Mouse (Mus musculus): Measurements from ENCODE around the gene Aqp11. TPM values are rescaled to one million over a fixed set of nuclear protein-coding genes. Genes with fewer than 3 reads are reported as not detected.

Gene Aqp11
- polyA plus RNA-seq, 1 experiment = 0.56 TPM

DNA sequence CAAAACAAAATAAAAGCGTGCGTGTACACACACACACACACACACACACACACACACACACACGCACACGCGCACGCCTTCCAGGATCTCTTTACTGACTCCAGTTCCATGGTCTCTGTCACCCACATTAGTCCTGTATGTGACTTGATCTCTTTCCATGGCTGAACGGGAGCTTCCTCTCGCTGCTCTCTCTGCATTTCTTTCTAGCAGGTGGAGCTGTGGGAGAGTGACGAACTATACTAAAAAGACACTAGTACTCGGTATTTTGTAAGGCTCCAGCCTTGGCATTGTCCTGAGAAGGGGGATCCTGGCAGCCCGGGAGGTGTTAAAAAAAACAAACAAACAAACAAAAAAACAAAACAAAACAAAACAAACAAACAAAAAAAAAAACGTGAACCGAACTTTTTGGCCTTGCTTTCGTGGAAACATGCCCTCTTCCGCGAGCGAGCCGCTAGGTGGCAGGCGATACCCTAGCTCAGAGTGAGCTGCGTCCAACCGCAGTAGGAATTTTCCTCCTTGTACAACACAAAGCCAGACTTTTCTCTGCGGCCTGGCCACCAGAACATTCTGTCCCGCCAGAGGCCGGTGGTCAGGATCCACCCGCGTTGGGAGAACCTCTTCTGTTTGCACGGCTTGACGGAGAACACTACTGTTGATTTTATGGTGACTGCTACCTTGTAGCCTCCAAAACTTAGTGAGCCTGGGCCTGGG is 9.9 kb upstream of the Aqp11 start:
- H3K27me3 ChIP-seq (ENCODE audit: control insufficient read depth, insufficient read depth, insufficient read length) = no peaks in the 10 kb centered on the region
- H3K4me3 ChIP-seq = no peak overlapping the region
- TF ChIP-seq MYOG (IDR thresholded peaks at IDR 0.05; ENCODE audit: control insufficient read depth in 1 of 3, insufficient read depth in 1 of 3, insufficient read length in 2 of 3, low read depth in 2 of 3) (no peak), MYOD1 (IDR thresholded peaks at IDR 0.05; ENCODE audit: control insufficient read depth in 1 of 3, insufficient read length in 2 of 3, low read depth in 2 of 3) (no peak), REST (IDR thresholded peaks at IDR 0.05; ENCODE audit: insufficient read depth, insufficient read length) (no peak), E2F4 (IDR thresholded peaks at IDR 0.05; ENCODE audit: insufficient read depth) (no peak), TCF3 (IDR thresholded peaks at IDR 0.05; ENCODE audit: insufficient read length, low read depth) (no peak), POLR2A (IDR thresholded peaks at IDR 0.05; ENCODE audit: insufficient read length, low read depth) (no peak), TCF12 (IDR thresholded peaks at IDR 0.05; ENCODE audit: insufficient read depth, poor library complexity, severe bottlenecking) (no peak), SRF (IDR thresholded peaks at IDR 0.05; ENCODE audit: control insufficient read depth, insufficient read length, low read depth) (no peak), MAX (IDR thresholded peaks at IDR 0.05; ENCODE audit: low read depth) (no peak), USF1 (IDR thresholded peaks at IDR 0.05; ENCODE audit: low read depth) (no peak), CEBPB (IDR thresholded peaks at IDR 0.05; ENCODE audit: insufficient read depth, poor library complexity, severe bottlenecking) (no peak), POLR2AphosphoS2 (IDR thresholded peaks at IDR 0.05; ENCODE audit: insufficient read length, low read depth) (no peak)
- no peak overlapping the region for H3ac ChIP-seq (ENCODE audit: control insufficient read depth, insufficient read length)
- H3K4me2 ChIP-seq (ENCODE audit: low read depth) = peak overlapping the region; percentile 64
- no peaks in the 10 kb centered on the region for H3K36me3 ChIP-seq (ENCODE audit: control insufficient read depth, insufficient read depth)
- H3K79me2 ChIP-seq (ENCODE audit: control insufficient read depth, insufficient read depth) = no peaks in the 10 kb centered on the region

DNA sequence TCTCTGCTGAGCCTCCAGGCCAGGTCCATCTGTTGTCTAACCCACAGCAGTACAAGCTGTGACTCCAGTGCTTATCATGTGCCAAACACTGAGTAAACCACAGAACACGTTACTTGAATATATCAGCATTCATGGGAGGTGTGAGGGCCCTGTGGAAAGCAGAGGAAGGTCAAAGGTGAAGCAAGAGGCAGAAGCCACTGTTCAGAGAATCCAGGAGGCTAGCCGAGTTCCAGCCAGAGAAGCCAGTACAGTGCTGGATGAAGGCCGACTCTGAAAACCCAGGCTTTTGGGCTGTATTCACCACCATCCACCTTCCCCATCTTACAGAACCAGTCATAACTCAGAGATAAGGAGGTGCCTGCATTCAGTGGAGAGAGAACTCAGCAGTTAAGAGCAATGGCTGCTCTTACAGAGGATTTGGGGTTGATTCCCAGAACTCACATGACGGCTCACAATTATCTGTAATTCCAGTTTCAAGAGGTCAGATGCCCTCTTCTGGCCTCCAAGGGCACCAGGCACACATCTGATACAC is 9.2 kb upstream of the Aqp11 start:
- no peak for TF ChIP-seq TCF3 (IDR thresholded peaks at IDR 0.05; ENCODE audit: insufficient read length, low read depth)
- TF ChIP-seq TCF12 (IDR thresholded peaks at IDR 0.05; ENCODE audit: insufficient read depth, poor library complexity, severe bottlenecking) = no peak
- no peak for TF ChIP-seq E2F4 (IDR thresholded peaks at IDR 0.05; ENCODE audit: insufficient read depth)
- no peak for TF ChIP-seq POLR2A (IDR thresholded peaks at IDR 0.05; ENCODE audit: insufficient read length, low read depth)
- no peak for TF ChIP-seq POLR2AphosphoS2 (IDR thresholded peaks at IDR 0.05; ENCODE audit: insufficient read length, low read depth)
- no peak for TF ChIP-seq USF1 (IDR thresholded peaks at IDR 0.05; ENCODE audit: low read depth)
- TF ChIP-seq MYOG (IDR thresholded peaks at IDR 0.05; ENCODE audit: control insufficient read depth in 1 of 3, insufficient read depth in 1 of 3, insufficient read length in 2 of 3, low read depth in 2 of 3) = no peak
- no peak for TF ChIP-seq MAX (IDR thresholded peaks at IDR 0.05; ENCODE audit: low read depth)

DNA sequence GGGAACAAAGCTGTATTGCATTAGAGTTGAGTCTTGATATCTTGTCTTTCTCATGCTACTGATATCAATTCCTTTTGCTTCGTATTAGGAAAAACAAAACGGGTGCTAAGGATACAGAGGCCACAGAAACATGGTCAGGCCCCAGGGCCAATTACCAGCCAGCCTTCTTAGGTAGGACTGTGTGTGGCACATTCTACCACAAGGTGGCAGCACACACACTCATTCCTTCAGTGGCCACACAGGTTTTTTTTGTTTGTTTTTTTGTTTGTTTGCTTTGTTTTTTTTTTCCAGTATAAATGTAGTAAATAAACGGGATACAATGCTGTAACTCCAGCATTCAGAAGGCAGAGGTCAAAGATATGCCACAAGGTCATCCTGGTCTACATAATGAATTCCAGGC is 7.2 kb upstream of the Aqp11 start:
- Histone ChIP-seq H3ac (ENCODE audit: control insufficient read depth, insufficient read length) (no peak overlapping the region), H3K36me3 (ENCODE audit: control insufficient read depth, insufficient read depth) (no peaks in the 10 kb centered on the region), H3K79me2 (ENCODE audit: control insufficient read depth, insufficient read depth) (no peaks in the 10 kb centered on the region), H3K4me3 (no peak overlapping the region), H3K27me3 (ENCODE audit: control insufficient read depth, insufficient read depth, insufficient read length) (no peaks in the 10 kb centered on the region), H3K4me2 (ENCODE audit: low read depth) (no peak overlapping the region)
- TF ChIP-seq CEBPB (IDR thresholded peaks at IDR 0.05; ENCODE audit: insufficient read depth, poor library complexity, severe bottlenecking) = no peak
- TF ChIP-seq MYOD1 (IDR thresholded peaks at IDR 0.05; ENCODE audit: control insufficient read depth in 1 of 3, insufficient read length in 2 of 3, low read depth in 2 of 3) = no peak
- no peak for TF ChIP-seq POLR2A (IDR thresholded peaks at IDR 0.05; ENCODE audit: insufficient read length, low read depth)
- no peak for TF ChIP-seq USF1 (IDR thresholded peaks at IDR 0.05; ENCODE audit: low read depth)
- TF ChIP-seq REST (IDR thresholded peaks at IDR 0.05; ENCODE audit: insufficient read depth, insufficient read length) = no peak
- no peak for TF ChIP-seq MAX (IDR thresholded peaks at IDR 0.05; ENCODE audit: low read depth)

More for the DNA sequence above, 9.2 kb upstream of the Aqp11 start:
- H3K4me2 ChIP-seq (ENCODE audit: low read depth) = no peak overlapping the region
- H3ac ChIP-seq (ENCODE audit: control insufficient read depth, insufficient read length) = no peak overlapping the region
- no peaks in the 10 kb centered on the region for H3K36me3 ChIP-seq (ENCODE audit: control insufficient read depth, insufficient read depth)
- H3K79me2 ChIP-seq (ENCODE audit: control insufficient read depth, insufficient read depth) = no peaks in the 10 kb centered on the region
- H3K4me3 ChIP-seq = no peak overlapping the region
- H3K27me3 ChIP-seq (ENCODE audit: control insufficient read depth, insufficient read depth, insufficient read length) = no peaks in the 10 kb centered on the region

DNA sequence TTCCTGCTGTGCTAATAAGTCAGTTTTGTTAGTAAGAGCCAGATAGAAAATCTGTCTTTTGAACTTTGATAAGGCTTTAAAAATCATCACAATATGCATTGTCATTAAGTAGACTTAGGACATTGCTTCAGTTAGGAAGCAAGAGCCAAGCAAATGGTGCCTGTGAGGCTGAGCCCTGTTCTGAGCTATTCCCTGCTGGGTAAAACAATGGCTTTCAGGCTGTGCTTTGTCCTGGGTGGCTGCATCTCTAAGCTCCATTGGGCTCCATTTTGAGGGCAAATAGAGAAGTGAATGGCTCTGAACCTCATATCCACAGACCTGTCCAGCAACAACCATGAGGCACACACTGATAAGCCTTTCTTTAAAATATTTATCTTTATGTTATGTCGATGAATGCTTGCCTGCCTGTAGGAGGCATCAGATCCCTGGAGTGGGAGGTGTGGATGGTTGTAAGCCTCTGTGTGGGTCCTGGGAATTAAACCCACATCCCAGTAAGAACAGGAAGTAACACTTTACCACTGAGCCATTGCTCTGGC is 3.7 kb upstream of the Aqp11 start:
- Histone ChIP-seq H3K79me2 (ENCODE audit: control insufficient read depth, insufficient read depth) (no peaks in the 10 kb centered on the region), H3K4me2 (ENCODE audit: low read depth) (no peak overlapping the region), H3ac (ENCODE audit: control insufficient read depth, insufficient read length) (no peak overlapping the region), H3K27me3 (ENCODE audit: control insufficient read depth, insufficient read depth, insufficient read length) (no peaks in the 10 kb centered on the region), H3K36me3 (ENCODE audit: control insufficient read depth, insufficient read depth) (no peaks in the 10 kb centered on the region), H3K4me3 (no peak overlapping the region)
- TF ChIP-seq CEBPB (IDR thresholded peaks at IDR 0.05; ENCODE audit: insufficient read depth, poor library complexity, severe bottlenecking) (no peak), USF1 (IDR thresholded peaks at IDR 0.05; ENCODE audit: low read depth) (no peak), REST (IDR thresholded peaks at IDR 0.05; ENCODE audit: insufficient read depth, insufficient read length) (no peak), E2F4 (IDR thresholded peaks at IDR 0.05; ENCODE audit: insufficient read depth) (no peak), POLR2AphosphoS2 (IDR thresholded peaks at IDR 0.05; ENCODE audit: insufficient read length, low read depth) (no peak), POLR2A (IDR thresholded peaks at IDR 0.05; ENCODE audit: insufficient read length, low read depth) (no peak), TCF12 (IDR thresholded peaks at IDR 0.05; ENCODE audit: insufficient read depth, poor library complexity, severe bottlenecking) (no peak), MYOD1 (IDR thresholded peaks at IDR 0.05; ENCODE audit: control insufficient read depth in 1 of 3, insufficient read length in 2 of 3, low read depth in 2 of 3) (no peak), MYOG (IDR thresholded peaks at IDR 0.05; ENCODE audit: control insufficient read depth in 1 of 3, insufficient read depth in 1 of 3, insufficient read length in 2 of 3, low read depth in 2 of 3) (no peak), TCF3 (IDR thresholded peaks at IDR 0.05; ENCODE audit: insufficient read length, low read depth) (no peak), SRF (IDR thresholded peaks at IDR 0.05; ENCODE audit: control insufficient read depth, insufficient read length, low read depth) (no peak), MAX (IDR thresholded peaks at IDR 0.05; ENCODE audit: low read depth) (no peak)

Data from myocyte (in vitro differentiated cells).